Mouse (Mus musculus) kidney, postnatal 14 days (tissue): ENCODE results near the gene Whrn.

ENCODE experiments used
- DNase-seq: peaks from one replicate; pipeline ENCODE4 v3.0.0; 2022; ENCODE audit warnings: mixed read lengths

The Whrn gene

GRCm38 (mm10) chr4:63374331-63374730 is 121.5 kb downstream of the Whrn start:
- DNase-seq = no peak

- no peak for DNase-seq
These were observed 122.4 kb downstream of the Whrn start for GRCm38 (mm10) chr4:63373404-63373803.

- no peak for DNase-seq
These were observed 123.9 kb downstream of the Whrn start for GRCm38 (mm10) chr4:63371890-63372289.

GRCm38 (mm10) chr4:63370897-63371296 is 124.9 kb downstream of the Whrn start:
- no peak for DNase-seq

- DNase-seq = peak; percentile 86
These were observed 127.2 kb downstream of the Whrn start for GRCm38 (mm10) chr4:63368577-63368976.
